Mouse (Mus musculus) intestine, embryonic 16.5 days (tissue): ENCODE data around the gene Fstl4. TPM values are rescaled to one million over a fixed set of nuclear protein-coding genes. Genes with fewer than 3 reads are reported as not detected.

Experiments
- ATAC-seq: fragments of 200-750 bp; cut with Nextera tagmentation; 2 replicates; pipeline ENCODE4 v1.8.0; 2017; ENCODE audit warnings: moderate TSS enrichment, moderate library complexity
- H3K27ac ChIP-seq: fragments of 300-500 bp; sonication (generic); 2 replicates; pipeline ENCODE4 v1.5.1; 2014; ENCODE audit warnings: mild to moderate bottlenecking, low read length
- H3K27me3 ChIP-seq: fragments of 300-500 bp; sonication (generic); replicated peaks from 2 replicates; pipeline ENCODE4 v1.6.1; 2014; ENCODE audit warnings: low read length, control low read depth, mixed read lengths; ENCODE audit not compliant: control insufficient read depth, insufficient read depth
- H3K36me3 ChIP-seq: fragments of 300-500 bp; sonication (generic); 2 replicates; pipeline ENCODE4 v1.6.1; 2014; ENCODE audit warnings: low read length, control low read depth; ENCODE audit not compliant: control insufficient read depth, insufficient read depth
- H3K4me1 ChIP-seq: fragments of 300-500 bp; sonication (generic); 2 replicates; pipeline ENCODE4 v1.6.1; 2014; ENCODE audit warnings: low read length, control low read depth, mixed read lengths; ENCODE audit not compliant: control insufficient read depth, insufficient read depth
- H3K4me2 ChIP-seq: fragments of 300-500 bp; sonication (generic); 2 replicates; pipeline ENCODE4 v1.6.1; 2014; ENCODE audit warnings: low read depth, low read length, control low read depth
- H3K4me3 ChIP-seq: fragments of 300-500 bp; sonication (generic); 2 replicates; pipeline ENCODE4 v1.5.1; 2014; ENCODE audit warnings: mild to moderate bottlenecking, low read length
- H3K9ac ChIP-seq: fragments of 300-500 bp; sonication (generic); 2 replicates; pipeline ENCODE4 v1.6.1; 2014; ENCODE audit warnings: low read depth, low read length
- H3K9me3 ChIP-seq: fragments of 300-500 bp; sonication (generic); 2 replicates; pipeline ENCODE4 v1.6.1; 2016; ENCODE audit warnings: low read length, control low read depth; ENCODE audit not compliant: control insufficient read depth
- WGBS: fragments of 180-500 bp; shearing (Covaris S2); extraction: QIAGEN DNeasy Blood & Tissue Kit; methylation state at CpG from one replicate; pipeline ENCODE4 v1.1.7; 2014; 5-methylcytosine and 5-hydroxymethylcytosine counted together
- polyA plus RNA-seq: library from polyadenylated mRNA; unstranded; fragments of >200 nt; fragmentation: Nextera tagmentation; extraction: Ambion mirVana; gene quantifications from 2 replicates; pipeline ENCODE4 v1.2.1, GENCODE M21; 2015

Fstl4 gene
- polyA plus RNA-seq, 1 experiment from 2014 or later, result 6.1 TPM

- 81% methylated on average over 4 of the region's 4 CpGs for WGBS
- H3K27me3 ChIP-seq, result no peaks in the 10 kb centered on the region
Measured at GRCm38 (mm10) chr11:52816004-52816403, 51.6 kb downstream of the Fstl4 start.

GRCm38 (mm10) chr11:52820336-52820905, 56.0 kb downstream of the Fstl4 start:
- no peak overlapping the region for H3K4me2 ChIP-seq
- no peaks in the 10 kb centered on the region for H3K27me3 ChIP-seq
- no peak for ATAC-seq
- H3K4me3 ChIP-seq, result no peak overlapping the region
- H3K36me3 ChIP-seq, result no peaks in the 10 kb centered on the region
- H3K9ac ChIP-seq, result no peak overlapping the region
- WGBS, result 12% methylated on average over 2 of the region's 2 CpGs
- no peak overlapping the region for H3K27ac ChIP-seq
- H3K4me1 ChIP-seq, result no peaks in the 10 kb centered on the region
- H3K9me3 ChIP-seq, result no peaks in the 10 kb centered on the region

More at GRCm38 (mm10) chr11:52816004-52816403, 51.6 kb downstream of the Fstl4 start:
- Histone ChIP-seq H3K4me3 (no peak overlapping the region), H3K36me3 (no peaks in the 10 kb centered on the region), H3K27ac (no peak overlapping the region), H3K9ac (no peak overlapping the region), H3K4me1 (no peaks in the 10 kb centered on the region), H3K9me3 (no peaks in the 10 kb centered on the region), H3K4me2 (no peak overlapping the region)
- ATAC-seq, result no peak

GRCm38 (mm10) chr11:52826591-52826990, 62.2 kb downstream of the Fstl4 start:
- H3K4me2 ChIP-seq, result no peak overlapping the region
- no peaks in the 10 kb centered on the region for H3K9me3 ChIP-seq
- H3K27me3 ChIP-seq, result no peaks in the 10 kb centered on the region
- no peak for ATAC-seq
- WGBS, result 76% methylated on average over 2 of the region's 2 CpGs
- no peaks in the 10 kb centered on the region for H3K36me3 ChIP-seq
- no peaks in the 10 kb centered on the region for H3K4me1 ChIP-seq
- no peak overlapping the region for H3K27ac ChIP-seq
- H3K4me3 ChIP-seq, result no peak overlapping the region
- H3K9ac ChIP-seq, result no peak overlapping the region

- Histone ChIP-seq H3K4me1 (no peaks in the 10 kb centered on the region), H3K27me3 (no peaks in the 10 kb centered on the region), H3K9me3 (no peaks in the 10 kb centered on the region), H3K36me3 (no peaks in the 10 kb centered on the region), H3K4me2 (no peak overlapping the region), H3K9ac (no peak overlapping the region), H3K4me3 (no peak overlapping the region), H3K27ac (no peak overlapping the region)
- WGBS, result 80% methylated on average over 12 of the region's 12 CpGs
- ATAC-seq, result no peak
Measured at GRCm38 (mm10) chr11:52831631-52832310, 67.3 kb downstream of the Fstl4 start.

- no peak overlapping the region for H3K4me2 ChIP-seq
- no peaks in the 10 kb centered on the region for H3K36me3 ChIP-seq
- H3K4me1 ChIP-seq, result no peaks in the 10 kb centered on the region
- no peaks in the 10 kb centered on the region for H3K27me3 ChIP-seq
- no peak overlapping the region for H3K9ac ChIP-seq
- no peak overlapping the region for H3K4me3 ChIP-seq
- H3K27ac ChIP-seq, result no peak overlapping the region
- no peak for ATAC-seq
- WGBS, result 100% methylated on average over 1 of the region's 1 CpGs
- H3K9me3 ChIP-seq, result no peaks in the 10 kb centered on the region
Measured at GRCm38 (mm10) chr11:52832311-52832675, 67.9 kb downstream of the Fstl4 start.

- Histone ChIP-seq H3K9me3 (no peaks in the 10 kb centered on the region), H3K4me3 (no peak overlapping the region), H3K4me1 (no peaks in the 10 kb centered on the region), H3K27me3 (no peaks in the 10 kb centered on the region), H3K4me2 (no peak overlapping the region), H3K36me3 (no peaks in the 10 kb centered on the region), H3K27ac (no peak overlapping the region), H3K9ac (no peak overlapping the region)
- no peak for ATAC-seq
- 86% methylated on average over 2 of the region's 2 CpGs for WGBS
Measured at GRCm38 (mm10) chr11:52848691-52849090, 84.3 kb downstream of the Fstl4 start.

- no peaks in the 10 kb centered on the region for H3K9me3 ChIP-seq
- no peak overlapping the region for H3K27ac ChIP-seq
- no peak overlapping the region for H3K4me2 ChIP-seq
- no peaks in the 10 kb centered on the region for H3K36me3 ChIP-seq
- WGBS, result 70% methylated on average over 3 of the region's 3 CpGs
- no peaks in the 10 kb centered on the region for H3K4me1 ChIP-seq
- H3K27me3 ChIP-seq, result no peaks in the 10 kb centered on the region
- no peak overlapping the region for H3K9ac ChIP-seq
- no peak for ATAC-seq
- no peak overlapping the region for H3K4me3 ChIP-seq
Measured at GRCm38 (mm10) chr11:52850071-52850470, 85.6 kb downstream of the Fstl4 start.

GRCm38 (mm10) chr11:52872846-52873512, 108.5 kb downstream of the Fstl4 start:
- Histone ChIP-seq H3K4me3 (no peak overlapping the region), H3K9me3 (no peaks in the 10 kb centered on the region), H3K9ac (no peak overlapping the region), H3K4me2 (no peak overlapping the region), H3K4me1 (no peaks in the 10 kb centered on the region), H3K27me3 (no peaks in the 10 kb centered on the region), H3K27ac (no peak overlapping the region), H3K36me3 (no peaks in the 10 kb centered on the region)
- no peak for ATAC-seq
- WGBS, result 90% methylated on average over 15 of the region's 15 CpGs

GRCm38 (mm10) chr11:52875916-52876765, 111.7 kb downstream of the Fstl4 start:
- ATAC-seq, result no peak
- H3K9me3 ChIP-seq, result no peaks in the 10 kb centered on the region
- peaks cover under 1% of the 10 kb centered on the region; the same call in 1 of the 2 replicates for H3K4me1 ChIP-seq
- H3K36me3 ChIP-seq, result no peaks in the 10 kb centered on the region
- H3K27me3 ChIP-seq, result no peaks in the 10 kb centered on the region
- no peak overlapping the region for H3K4me3 ChIP-seq
- H3K4me2 ChIP-seq, result no peak overlapping the region
- H3K27ac ChIP-seq, result no peak overlapping the region
- 90% methylated on average over 19 of the region's 19 CpGs for WGBS
- no peak overlapping the region for H3K9ac ChIP-seq
